Mouse (Mus musculus): ENCODE measurements at regions not wholly inside any gene's neighbourhood (a gene's known extent, or its start where the extent isn't known, plus 50 kb on each side); places are given as distances from the start of the nearest gene placed in this dataset.

GRCm38 (mm10) chr7:116917921-116918670 is 413.9 kb downstream of the Nucb2 start:
- H3K4me1 ChIP-seq (ENCODE audit: control insufficient read depth, insufficient read depth, low read length): no peaks in the 10 kb centered on the region
- DNase-seq: peak in 1 of 2 experiments; percentile 8

GRCm38 (mm10) chr7:116946448-116946847 is 434.3 kb upstream of the Xylt1 start:
- 80% methylated on average over 2 of the region's 2 CpGs for WGBS
- Histone ChIP-seq H3K36me3 (ENCODE audit: control insufficient read depth, insufficient read depth, low read length) (no peaks in the 10 kb centered on the region), H3K79me2 (replicated peaks; ENCODE audit: control insufficient read depth, insufficient read depth, low read length) (no peaks in the 10 kb centered on the region), H3K9ac (ENCODE audit: low read depth, low read length) (no peak overlapping the region), H3K27ac (no peak overlapping the region), H3K4me3 (no peak overlapping the region), H3K4me1 (ENCODE audit: control insufficient read depth, insufficient read depth, low read length) (no peaks in the 10 kb centered on the region), H3K27me3 (ENCODE audit: control insufficient read depth, insufficient read depth, low read length) (no peaks in the 10 kb centered on the region)
- DNase-seq: no peak
- TF ChIP-seq POLR2A (IDR thresholded peaks at IDR 0.05; ENCODE audit: insufficient read depth, low read depth, low read length) (no peak), EP300 (IDR thresholded peaks at IDR 0.05; ENCODE audit: insufficient read depth, low read depth, low read length) (no peak), CTCF (IDR thresholded peaks at IDR 0.05) (peak; percentile 33)
- intact Hi-C loops (cut with DNase I): no loop called here

More at GRCm38 (mm10) chr7:116917921-116918670, 413.9 kb downstream of the Nucb2 start:
- no peaks in the 10 kb centered on the region for H3K27me3 ChIP-seq (ENCODE audit: control insufficient read depth, insufficient read depth, low read length)
- H3K79me2 ChIP-seq (replicated peaks; ENCODE audit: control insufficient read depth, insufficient read depth, low read length): no peaks in the 10 kb centered on the region
- WGBS: 80% methylated on average over 6 of the region's 6 CpGs
- no peak for TF ChIP-seq POLR2A (IDR thresholded peaks at IDR 0.05; ENCODE audit: insufficient read depth, low read depth, low read length)
- TF ChIP-seq CTCF (IDR thresholded peaks at IDR 0.05): no peak
- no peak for TF ChIP-seq EP300 (IDR thresholded peaks at IDR 0.05; ENCODE audit: insufficient read depth, low read depth, low read length)
- H3K4me3 ChIP-seq: no peak overlapping the region
- H3K27ac ChIP-seq: no peak overlapping the region
- intact Hi-C loops (cut with DNase I): no loop called here
- no peak overlapping the region for H3K9ac ChIP-seq (ENCODE audit: low read depth, low read length)
- H3K36me3 ChIP-seq (ENCODE audit: control insufficient read depth, insufficient read depth, low read length): no peaks in the 10 kb centered on the region

GRCm38 (mm10) chr7:116959196-116959895 is 421.4 kb upstream of the Xylt1 start:
- 69% methylated on average over 14 of the region's 14 CpGs for WGBS
- Histone ChIP-seq H3K4me1 (ENCODE audit: control insufficient read depth, insufficient read depth, low read length) (no peaks in the 10 kb centered on the region), H3K9ac (ENCODE audit: low read depth, low read length) (no peak overlapping the region), H3K79me2 (replicated peaks; ENCODE audit: control insufficient read depth, insufficient read depth, low read length) (no peaks in the 10 kb centered on the region), H3K27me3 (ENCODE audit: control insufficient read depth, insufficient read depth, low read length) (no peaks in the 10 kb centered on the region), H3K4me3 (no peak overlapping the region), H3K27ac (no peak overlapping the region), H3K36me3 (ENCODE audit: control insufficient read depth, insufficient read depth, low read length) (no peaks in the 10 kb centered on the region)
- TF ChIP-seq POLR2A (IDR thresholded peaks at IDR 0.05; ENCODE audit: insufficient read depth, low read depth, low read length) (no peak), EP300 (IDR thresholded peaks at IDR 0.05; ENCODE audit: insufficient read depth, low read depth, low read length) (no peak), CTCF (IDR thresholded peaks at IDR 0.05) (no peak)
- intact Hi-C loops (cut with DNase I): no loop called here
- DNase-seq: no peak

GRCm38 (mm10) chr7:116963839-116964238 is 416.9 kb upstream of the Xylt1 start:
- H3K27me3 ChIP-seq (ENCODE audit: control insufficient read depth, insufficient read depth, low read length): no peaks in the 10 kb centered on the region
- H3K79me2 ChIP-seq (replicated peaks; ENCODE audit: control insufficient read depth, insufficient read depth, low read length): no peaks in the 10 kb centered on the region
- no peak overlapping the region for H3K27ac ChIP-seq
- no peak overlapping the region for H3K9ac ChIP-seq (ENCODE audit: low read depth, low read length)
- no peak for DNase-seq
- TF ChIP-seq EP300 (IDR thresholded peaks at IDR 0.05; ENCODE audit: insufficient read depth, low read depth, low read length): no peak
- TF ChIP-seq POLR2A (IDR thresholded peaks at IDR 0.05; ENCODE audit: insufficient read depth, low read depth, low read length): no peak
- TF ChIP-seq CTCF (IDR thresholded peaks at IDR 0.05): no peak
- H3K4me3 ChIP-seq: no peak overlapping the region
- H3K4me1 ChIP-seq (ENCODE audit: control insufficient read depth, insufficient read depth, low read length): no peaks in the 10 kb centered on the region
- WGBS: 69% methylated on average over 6 of the region's 6 CpGs
- intact Hi-C loops (cut with DNase I): no loop called here
- H3K36me3 ChIP-seq (ENCODE audit: control insufficient read depth, insufficient read depth, low read length): no peaks in the 10 kb centered on the region

- Histone ChIP-seq H3K4me3 (no peak overlapping the region), H3K4me1 (ENCODE audit: control insufficient read depth, insufficient read depth, low read length) (no peaks in the 10 kb centered on the region), H3K27me3 (ENCODE audit: control insufficient read depth, insufficient read depth, low read length) (no peaks in the 10 kb centered on the region), H3K9ac (ENCODE audit: low read depth, low read length) (no peak overlapping the region), H3K79me2 (replicated peaks; ENCODE audit: control insufficient read depth, insufficient read depth, low read length) (no peaks in the 10 kb centered on the region), H3K36me3 (ENCODE audit: control insufficient read depth, insufficient read depth, low read length) (no peaks in the 10 kb centered on the region), H3K27ac (no peak overlapping the region)
- intact Hi-C loops (cut with DNase I): no loop called here
- no peak for TF ChIP-seq EP300 (IDR thresholded peaks at IDR 0.05; ENCODE audit: insufficient read depth, low read depth, low read length)
- no peak for TF ChIP-seq POLR2A (IDR thresholded peaks at IDR 0.05; ENCODE audit: insufficient read depth, low read depth, low read length)
- no peak for DNase-seq
- WGBS: 47% methylated on average over 2 of the region's 2 CpGs
These were observed 389.4 kb upstream of the Xylt1 start for GRCm38 (mm10) chr7:116991351-116991750.

GRCm38 (mm10) chr7:116992166-116992565 is 388.6 kb upstream of the Xylt1 start:
- Histone ChIP-seq H3K79me2 (replicated peaks; ENCODE audit: control insufficient read depth, insufficient read depth, low read length) (no peaks in the 10 kb centered on the region), H3K27ac (no peak overlapping the region), H3K36me3 (ENCODE audit: control insufficient read depth, insufficient read depth, low read length) (no peaks in the 10 kb centered on the region), H3K9ac (ENCODE audit: low read depth, low read length) (no peak overlapping the region), H3K4me3 (no peak overlapping the region), H3K27me3 (ENCODE audit: control insufficient read depth, insufficient read depth, low read length) (no peaks in the 10 kb centered on the region), H3K4me1 (ENCODE audit: control insufficient read depth, insufficient read depth, low read length) (no peaks in the 10 kb centered on the region)
- intact Hi-C loops (cut with DNase I): no loop called here
- TF ChIP-seq POLR2A (IDR thresholded peaks at IDR 0.05; ENCODE audit: insufficient read depth, low read depth, low read length) (no peak), EP300 (IDR thresholded peaks at IDR 0.05; ENCODE audit: insufficient read depth, low read depth, low read length) (no peak), CTCF (IDR thresholded peaks at IDR 0.05) (no peak)
- DNase-seq: no peak

Data from heart, adult 2 months (tissue).